Mouse (Mus musculus) thymus, postnatal 0 days (tissue): ENCODE data around the gene Dglucy. TPM values are rescaled to one million over a fixed set of nuclear protein-coding genes. Genes with fewer than 3 reads are reported as not detected.
"Not testable (repeated sequence)": the region's sequence is repeated elsewhere in the genome, so short reads cannot be mapped to it uniquely, and the experiment has no call there.

Experiments used
- DNase-seq: peaks from one replicate; pipeline ENCODE4 v3.0.0-alpha.2; 2015; ENCODE audit warnings: low spot score
- polyA plus RNA-seq: library from polyadenylated mRNA; unstranded; fragments of >200 nt; fragmentation: Nextera tagmentation; extraction: Ambion mirVana; gene quantifications from 2 replicates; pipeline ENCODE4 v1.2.1, GENCODE M21; 2015

The Dglucy gene
- polyA plus RNA-seq, 1 experiment from 2014 or later, result 1.9 TPM

DNA sequence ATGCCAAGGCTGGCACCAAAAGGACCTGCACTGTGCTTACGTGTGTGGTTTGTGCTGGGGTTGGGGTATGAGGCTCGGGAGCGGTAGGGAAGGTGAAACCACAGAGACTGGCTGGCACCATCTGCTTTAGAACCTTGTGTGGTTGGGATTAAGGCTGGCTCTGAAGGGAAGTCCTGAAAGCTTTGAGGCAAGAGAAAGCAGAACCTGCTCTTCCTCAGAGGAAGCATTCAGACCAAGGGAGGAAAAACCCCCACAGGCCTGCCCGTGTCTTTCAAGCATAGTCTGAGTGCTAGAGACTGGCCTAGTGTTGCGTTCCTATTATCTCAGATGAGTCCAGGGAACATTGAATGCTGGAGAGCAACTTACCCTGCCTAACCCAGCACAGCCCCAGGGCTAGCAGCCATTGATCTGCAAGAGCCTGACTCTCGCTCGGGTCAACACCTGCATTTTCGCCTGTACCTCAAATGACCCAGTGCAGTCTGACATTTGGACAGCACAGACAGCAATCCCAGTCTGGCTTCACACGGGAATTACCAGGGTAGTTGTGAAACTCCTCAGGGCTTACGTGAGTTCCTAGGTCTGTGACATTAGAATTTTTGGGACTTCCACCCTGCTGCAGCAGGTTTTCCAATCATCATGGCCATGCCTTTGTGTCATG is 452 bp upstream of the Dglucy start:
- DNase-seq, result no peak

DNA sequence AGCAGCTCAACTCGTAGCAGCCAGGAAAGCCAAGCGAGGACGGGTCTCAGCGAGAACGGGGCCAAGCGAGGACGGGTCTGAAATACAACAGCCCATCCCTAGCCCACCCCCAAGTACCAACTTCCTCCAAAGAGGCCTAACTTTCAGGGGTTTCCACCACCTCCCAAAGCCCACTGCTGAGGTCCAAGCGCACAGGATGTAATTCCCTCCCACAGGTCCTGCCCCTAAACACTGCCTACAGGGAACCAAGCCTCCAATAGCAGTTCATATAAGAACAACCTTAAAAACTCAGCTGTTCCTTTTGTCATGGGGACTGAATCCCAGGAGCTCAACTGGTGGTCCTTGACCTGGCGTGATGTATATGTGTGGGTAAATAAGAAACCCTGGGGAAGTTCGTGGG is 1.6 kb downstream of the Dglucy start:
- DNase-seq, result no peak

DNA sequence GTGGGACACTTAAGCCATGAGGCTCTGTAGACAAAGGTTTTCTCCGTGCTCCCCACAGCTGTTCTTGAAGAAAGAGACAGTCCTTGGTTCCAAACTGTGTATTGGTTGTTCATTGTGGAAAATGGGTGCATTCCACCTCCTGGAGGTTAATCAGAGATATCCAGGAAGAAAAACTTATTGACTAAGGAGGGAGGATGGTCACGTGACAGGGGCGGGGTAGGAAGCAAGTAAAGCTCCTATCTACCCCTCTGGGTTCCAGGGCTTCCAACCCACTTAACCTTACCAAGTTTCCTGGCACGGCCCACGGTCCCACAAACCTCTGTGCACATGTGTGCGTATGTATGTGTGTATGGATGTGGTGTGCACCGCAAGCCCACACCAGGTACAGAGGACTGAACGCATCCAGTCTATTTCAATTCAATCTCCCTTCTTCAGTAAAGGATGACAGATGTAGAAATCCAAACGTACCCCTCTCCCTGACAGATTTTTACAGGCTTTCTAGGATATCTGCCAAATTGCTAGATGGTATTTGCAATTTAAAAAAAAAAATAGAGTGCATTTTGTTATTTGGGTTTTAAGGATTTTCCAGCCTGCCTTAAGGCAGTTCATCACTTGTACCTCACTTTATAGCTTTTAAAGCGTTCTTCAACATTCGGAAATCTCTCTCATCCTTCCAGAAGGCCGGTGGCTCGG is 2.7 kb downstream of the Dglucy start:
- no peak for DNase-seq

DNA sequence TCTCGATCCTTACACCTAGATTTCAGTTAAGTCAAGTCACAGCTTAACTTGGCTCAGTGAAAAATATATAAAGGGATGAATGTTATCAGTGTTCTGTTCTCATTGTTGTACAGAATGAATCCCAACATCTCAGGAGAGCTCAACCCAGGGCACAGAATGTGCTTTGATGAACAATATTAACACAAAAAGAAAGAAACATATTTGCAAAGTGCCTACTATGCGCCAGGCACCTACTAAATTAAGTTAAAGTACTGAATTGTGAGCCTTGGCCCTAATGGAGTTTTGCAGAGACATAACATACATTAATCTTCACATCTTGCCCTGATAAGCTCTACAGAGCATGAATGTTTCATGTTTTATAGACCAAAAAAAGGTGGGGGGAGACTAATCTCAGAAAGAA is 5.3 kb downstream of the Dglucy start:
- DNase-seq, result no peak

DNA sequence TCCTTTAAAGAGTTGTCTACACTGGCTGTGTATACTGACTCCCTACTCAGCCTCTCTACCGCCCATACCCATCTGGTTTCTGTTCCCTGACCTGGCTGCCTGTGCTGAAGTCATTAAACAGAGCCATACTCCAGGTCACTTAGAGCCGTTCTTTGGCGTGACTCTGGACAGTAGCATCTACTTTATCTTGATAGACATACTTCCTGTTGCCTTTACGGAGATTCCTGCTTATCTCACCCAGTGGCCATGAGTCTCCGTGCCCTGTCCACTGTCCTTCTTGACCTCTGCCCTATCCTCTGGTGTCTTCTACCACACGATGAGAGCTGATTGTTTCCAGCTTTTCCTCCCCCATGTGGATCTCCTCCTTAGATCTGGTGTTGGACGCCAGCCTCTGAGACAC is 6.5 kb downstream of the Dglucy start:
- DNase-seq, result no peak

DNA sequence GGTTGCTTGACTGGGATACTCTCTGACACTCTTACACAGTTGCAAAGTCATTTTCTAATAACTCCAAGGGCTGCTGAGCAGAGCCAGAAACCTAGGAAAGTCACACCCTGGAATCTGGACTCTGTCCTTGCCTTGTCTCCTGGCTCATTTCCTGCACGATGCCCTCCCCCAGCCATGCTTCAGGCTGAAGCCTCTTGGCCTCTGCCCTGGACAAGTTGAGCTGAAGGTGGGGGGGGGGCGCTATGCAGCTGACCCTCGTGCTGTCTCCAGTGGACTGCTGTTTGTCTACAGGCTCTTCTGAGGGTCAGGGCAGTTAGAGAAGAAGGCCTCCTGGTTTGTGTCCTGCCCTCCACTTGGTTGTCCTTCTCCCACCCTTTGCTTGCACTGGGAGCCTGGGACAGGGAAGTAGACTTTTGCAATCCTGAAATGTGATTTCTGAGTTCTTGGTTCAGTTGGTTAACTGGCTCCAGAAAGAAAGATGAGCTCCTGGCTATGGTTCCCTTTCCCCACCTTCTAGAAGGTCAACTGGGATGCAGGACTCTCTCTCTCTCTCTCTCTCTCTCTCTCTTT is 11.2 kb downstream of the Dglucy start:
- no peak for DNase-seq

DNA sequence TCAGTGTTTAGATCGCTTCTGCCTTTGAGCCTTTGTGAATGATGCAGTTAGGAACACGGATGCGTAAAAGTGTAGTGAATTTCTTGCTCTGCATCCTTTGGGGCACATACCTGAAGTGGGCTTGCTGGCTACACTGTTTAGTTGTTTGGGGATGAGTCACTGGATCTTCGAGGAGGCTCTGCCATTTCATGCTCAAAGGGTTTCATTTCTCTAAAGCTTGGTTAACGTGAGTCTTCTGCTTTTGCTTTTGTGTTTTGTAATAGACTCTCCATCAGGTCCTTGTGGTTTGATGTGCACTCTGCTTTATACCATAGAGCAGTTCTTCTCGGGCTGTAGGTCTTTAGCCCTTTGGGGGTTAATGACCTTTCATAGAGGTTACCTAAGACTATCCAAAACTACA is 12.6 kb downstream of the Dglucy start:
- DNase-seq, result no peak

DNA sequence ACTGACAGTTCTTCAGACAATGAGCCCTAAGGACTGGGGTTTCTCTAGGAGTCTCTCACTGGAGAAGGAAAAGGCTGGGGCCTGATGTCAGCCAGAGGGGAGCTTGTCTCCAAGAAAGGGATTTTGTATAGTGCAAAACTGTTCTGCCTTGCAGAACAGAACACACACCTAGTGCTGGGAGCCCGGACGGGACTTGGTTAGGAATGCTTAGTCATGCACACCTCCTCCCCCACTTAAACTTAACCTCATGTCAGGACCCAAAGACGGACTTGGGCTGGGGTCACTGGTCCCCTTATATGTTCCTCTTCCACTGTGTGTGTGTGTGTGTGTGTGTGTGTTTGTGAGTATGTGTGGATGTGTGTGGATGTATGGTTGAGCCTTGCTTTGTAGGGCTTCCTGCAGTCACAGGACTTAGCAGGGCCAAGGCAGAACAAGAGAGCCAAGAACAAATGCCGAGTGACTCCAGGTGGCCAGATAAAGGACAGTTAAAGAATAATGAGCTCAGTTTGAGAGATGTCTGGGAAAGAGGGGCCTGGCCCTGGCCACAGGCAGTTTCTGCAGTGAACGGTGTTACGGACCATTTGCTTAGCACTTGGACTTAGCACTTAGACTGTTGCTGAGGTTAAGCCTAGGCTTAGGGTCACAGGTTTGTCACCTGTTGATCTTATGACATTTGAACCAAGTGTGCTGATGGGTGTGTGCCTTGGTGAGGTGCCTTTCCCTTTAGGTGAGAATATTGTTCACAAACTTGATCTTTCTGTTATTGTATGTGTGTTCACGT is 15.8 kb downstream of the Dglucy start:
- no peak for DNase-seq

DNA sequence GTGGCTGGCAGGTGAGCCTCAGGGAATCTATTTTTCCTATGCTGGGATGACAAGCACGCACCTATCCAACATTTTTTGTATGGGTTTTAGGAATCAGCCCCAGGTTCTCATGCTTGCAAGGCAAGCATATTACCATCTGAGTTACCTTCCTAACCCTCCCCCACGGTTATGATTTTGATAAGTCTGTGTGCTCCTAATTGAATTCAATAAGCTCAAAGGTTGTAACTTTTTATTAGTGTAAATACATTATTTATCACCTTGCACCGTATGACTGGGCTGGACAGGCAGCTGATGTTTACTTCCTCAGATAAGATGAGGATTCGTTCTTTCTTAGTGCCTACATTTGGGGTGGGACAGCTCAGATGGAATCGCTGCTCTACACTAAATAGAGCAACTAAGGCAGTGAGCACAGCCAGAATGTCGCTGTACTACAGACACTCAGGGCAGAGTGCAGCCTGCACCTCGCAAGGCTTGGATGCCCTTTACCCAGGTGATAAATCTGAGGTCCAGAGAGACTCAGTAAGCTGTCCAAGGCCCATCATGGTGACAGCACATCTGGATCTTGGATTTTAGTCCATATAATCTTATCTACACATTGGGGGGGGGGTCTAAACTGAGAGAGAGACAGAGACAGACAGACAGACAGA is 16.7 kb downstream of the Dglucy start:
- no peak for DNase-seq

DNA sequence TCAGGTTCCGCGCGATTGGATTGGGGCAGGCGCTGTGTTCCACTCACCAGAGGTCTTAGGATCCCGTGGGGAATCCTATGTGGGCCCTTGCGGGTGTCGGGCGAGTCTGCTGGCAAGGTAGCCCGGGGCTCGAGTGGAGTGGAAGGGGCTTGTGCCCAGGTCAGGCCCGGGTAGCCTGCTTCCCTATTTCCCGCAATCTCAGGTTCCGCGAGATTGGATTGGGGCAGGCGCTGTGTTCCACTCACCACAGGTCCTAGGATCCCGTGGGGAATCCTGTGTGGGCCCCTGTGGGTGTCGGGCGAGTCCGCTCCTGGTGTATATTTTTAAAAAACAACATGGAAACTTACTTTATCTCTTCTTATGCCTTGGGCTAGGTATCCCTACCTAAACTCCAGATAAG is 24.5 kb downstream of the Dglucy start:
- DNase-seq, result not testable (repeated sequence)

DNA sequence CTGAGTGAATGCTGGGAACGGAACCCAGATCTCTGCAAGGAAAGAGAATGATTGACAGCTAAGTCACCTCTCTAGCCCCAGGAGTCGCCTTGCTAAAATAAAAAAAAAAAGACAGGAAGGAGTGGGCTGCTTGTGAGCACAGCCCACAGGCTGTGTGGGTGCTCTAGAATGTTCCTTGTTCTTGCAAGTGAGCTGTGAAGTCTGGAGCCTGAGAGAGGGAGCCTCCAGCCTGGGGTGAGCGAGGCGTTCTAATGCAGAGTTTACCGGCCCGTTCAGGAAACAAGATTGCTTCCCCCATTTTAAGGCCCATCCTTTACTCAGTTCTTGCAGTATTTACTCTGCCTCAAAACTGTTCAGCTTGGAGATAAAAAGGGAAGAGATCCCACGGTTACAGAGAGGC is 28.4 kb downstream of the Dglucy start:
- no peak for DNase-seq

DNA sequence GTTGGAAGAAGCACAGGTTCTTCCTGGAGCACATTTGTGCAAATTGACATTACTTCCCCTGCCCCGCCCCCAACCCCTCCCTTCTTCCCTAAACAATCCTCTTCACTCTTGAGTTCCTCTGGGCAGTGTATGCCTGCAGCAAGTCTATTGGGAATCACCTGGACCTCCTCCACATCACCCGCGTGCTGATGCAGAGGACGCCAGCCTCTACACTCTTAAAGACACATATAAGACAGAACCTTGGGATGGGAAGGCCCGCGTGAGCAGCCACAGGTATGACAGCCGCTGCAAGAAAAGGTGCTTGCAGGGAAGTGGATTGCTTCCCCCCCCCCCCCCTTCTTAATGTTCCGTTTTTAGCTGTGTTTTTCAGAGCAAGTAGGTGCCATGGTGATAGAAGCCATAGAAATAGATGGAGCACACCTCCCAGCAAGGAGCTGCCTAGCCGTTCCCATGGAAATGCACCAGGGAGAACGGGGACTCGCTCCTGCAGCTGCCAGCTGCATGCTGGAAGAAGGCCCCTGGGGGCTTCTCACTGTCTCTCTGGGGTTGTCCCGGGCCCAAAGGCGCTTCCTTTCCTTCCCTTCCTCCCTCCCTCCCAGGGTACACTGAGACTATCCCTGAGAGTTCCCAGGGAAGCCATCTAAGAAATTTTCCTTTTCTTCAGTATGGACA is 29.9 kb downstream of the Dglucy start:
- no peak for DNase-seq

DNA sequence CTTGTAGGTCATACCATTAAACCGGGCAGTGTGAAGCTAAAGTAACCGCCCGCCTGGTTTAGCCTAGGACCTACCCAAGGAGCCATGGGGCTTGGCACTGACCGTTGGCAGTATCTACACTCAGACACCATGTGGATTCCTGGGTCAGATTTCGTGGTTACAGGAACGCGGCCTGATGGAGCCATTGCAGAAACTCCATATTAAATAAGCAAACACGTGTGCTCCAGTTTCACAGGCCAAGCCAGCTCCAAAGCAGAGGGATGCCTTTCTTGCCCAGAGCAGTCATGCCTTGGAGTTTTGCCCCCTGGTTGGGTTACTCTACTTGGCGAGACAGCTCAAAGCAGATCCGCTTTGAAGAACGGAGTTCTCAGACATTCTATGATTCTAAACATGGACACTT is 31.7 kb downstream of the Dglucy start:
- no peak for DNase-seq

DNA sequence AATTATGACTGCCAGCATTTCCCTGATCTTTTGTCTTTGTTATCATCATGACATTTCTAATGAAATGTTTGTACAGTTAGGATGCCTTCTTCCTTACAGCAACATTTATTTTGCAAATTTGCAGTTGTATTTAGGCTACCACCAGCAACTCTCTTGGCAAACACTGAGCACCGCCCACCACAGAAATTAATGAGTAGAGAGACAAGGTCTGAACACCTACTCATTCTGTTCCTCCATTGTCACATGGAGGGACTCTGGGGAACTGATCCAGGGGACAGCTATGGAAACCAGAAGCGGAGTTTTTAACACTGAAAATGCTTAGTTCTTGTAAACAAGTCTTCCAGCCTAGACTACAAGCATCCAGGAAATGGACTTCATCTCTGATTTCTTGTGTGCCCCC is 35.0 kb downstream of the Dglucy start:
- DNase-seq, result no peak

DNA sequence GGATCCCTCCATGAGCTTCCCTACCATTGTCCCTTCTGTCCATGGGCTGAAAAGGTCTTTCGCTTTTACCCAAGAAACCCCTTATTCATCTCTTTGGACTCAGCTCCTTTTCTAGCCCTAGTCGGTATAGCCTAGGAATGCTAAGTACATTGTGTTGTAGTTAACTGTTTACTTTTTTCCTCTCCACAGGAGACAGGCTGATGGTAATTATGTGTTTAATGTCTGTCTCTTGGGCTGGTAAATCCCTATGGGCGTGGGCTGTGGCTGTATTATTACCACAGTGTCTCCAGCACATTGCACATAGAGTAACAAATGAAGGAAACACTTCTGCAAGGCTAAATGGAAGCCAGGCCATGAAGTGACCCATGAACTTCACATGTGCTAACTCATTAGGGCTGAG is 35.8 kb downstream of the Dglucy start:
- no peak for DNase-seq

DNA sequence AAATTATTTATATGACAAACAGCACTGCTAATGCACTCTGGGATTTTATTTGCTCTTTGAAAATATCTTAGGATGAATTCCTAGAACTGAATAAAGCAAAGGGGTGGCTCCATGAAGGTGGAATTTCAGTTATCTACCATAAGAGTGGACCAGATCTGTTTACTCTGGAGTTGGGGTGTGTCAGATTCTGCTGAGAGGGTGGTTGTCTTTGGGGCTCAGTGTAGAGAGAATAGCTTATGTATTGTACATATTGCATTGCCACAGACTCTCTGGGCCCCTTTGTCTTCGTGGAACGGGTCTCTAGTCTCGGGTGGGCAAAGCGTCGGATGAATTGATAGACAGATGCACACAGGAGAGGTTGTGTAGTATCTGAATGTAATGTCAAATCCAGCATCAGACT is 38.0 kb downstream of the Dglucy start:
- DNase-seq, result no peak

DNA sequence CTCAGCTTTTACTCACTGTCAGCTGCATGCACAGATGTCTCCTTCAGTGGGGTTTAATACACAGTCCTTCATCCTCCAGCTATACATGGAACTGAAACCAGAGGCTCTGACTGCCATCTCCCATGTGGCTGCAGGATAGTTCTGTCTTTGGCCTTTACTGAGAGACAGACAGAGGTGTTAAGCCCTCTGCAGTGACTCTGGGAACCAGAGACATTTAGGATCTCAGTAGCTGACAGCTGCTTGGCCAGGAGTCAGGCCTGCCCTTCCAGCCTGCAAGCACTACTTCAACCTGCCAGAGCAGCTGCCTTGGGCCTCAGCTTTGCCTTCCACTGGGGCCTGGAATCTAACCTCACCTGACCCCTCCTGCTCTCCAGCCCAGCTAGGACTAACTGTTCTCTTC is 41.1 kb downstream of the Dglucy start:
- DNase-seq, result no peak

DNA sequence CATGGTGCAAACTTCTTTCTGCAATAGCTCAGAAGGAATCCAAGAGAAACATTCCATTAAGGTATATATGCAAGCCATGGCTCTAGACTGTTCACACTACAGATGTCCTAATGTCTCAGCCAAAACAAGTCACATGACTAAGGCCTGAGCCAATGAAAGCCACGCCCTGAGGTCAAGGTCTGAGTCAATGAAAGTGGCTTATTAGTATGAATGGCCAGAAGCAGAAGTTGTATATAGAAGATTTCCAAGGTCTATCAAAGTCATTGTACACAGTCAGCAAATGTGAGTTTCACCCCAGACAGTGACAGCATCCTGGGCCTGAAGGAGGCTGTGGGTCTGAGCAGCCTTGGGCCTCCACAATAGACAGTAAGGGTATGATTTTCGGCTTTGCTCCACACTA is 52.2 kb downstream of the Dglucy start:
- no peak for DNase-seq

DNA sequence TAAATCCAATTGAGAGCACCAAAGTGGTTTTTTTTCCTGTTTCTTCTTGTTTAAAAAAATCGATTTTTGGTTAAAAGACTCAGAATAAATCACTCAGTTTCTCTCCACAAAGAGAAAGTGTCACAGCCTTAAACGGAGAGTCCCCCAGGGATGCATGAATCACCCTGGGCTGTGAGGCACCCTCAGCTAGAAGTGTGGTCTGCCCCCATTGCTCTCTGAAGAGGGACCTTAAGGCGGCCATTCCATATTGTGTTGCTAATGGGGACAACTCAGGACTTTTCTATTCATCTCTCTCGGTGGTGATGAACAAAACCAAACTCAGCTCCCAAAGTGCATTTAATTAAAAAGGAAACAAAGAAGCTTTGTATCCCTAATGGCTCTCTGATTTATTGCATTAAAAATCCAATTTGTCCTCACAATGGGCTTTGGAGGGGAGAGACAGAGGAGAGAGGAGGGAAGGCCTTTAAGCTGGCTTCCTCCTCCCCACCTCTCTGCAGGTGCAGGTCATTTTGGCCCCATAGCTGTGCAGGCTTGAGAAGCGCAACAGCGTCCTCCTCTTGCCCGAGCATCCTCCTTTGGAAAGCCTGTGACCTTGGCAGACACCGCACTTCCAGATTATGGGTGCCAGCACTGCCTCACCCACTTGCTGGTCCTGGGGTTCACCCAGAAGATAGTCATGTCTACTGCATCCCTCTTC is 52.9 kb downstream of the Dglucy start:
- DNase-seq, result no peak

DNA sequence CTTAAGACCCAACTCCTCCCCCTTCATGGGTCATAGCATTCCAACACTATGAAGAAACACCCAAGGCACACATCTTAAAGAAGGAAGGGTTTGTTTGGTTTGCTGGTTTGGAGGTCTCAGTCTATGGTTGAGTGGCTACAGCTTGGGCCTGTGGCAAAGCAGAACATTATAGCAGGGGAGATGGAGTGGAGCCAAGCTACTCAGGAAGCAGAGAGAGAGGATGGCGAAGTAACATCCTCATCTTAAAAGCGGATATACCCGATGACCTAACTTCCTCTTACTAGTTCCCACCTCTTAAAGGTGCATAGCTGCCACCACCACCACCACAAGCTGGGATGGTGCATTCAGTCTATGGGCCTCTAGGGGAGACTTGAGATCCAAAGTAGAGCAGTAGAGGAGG is 58.4 kb downstream of the Dglucy start:
- DNase-seq, result peak; percentile 21
